Mouse (Mus musculus) left cerebral cortex, adult 11 months (tissue): Measurements from ENCODE around the gene Cdk17.

ENCODE experiments used
- DNase-seq: peaks from one replicate; pipeline ENCODE4 v3.0.0; 2022; ENCODE audit warnings: low spot score

The Cdk17 gene

DNA sequence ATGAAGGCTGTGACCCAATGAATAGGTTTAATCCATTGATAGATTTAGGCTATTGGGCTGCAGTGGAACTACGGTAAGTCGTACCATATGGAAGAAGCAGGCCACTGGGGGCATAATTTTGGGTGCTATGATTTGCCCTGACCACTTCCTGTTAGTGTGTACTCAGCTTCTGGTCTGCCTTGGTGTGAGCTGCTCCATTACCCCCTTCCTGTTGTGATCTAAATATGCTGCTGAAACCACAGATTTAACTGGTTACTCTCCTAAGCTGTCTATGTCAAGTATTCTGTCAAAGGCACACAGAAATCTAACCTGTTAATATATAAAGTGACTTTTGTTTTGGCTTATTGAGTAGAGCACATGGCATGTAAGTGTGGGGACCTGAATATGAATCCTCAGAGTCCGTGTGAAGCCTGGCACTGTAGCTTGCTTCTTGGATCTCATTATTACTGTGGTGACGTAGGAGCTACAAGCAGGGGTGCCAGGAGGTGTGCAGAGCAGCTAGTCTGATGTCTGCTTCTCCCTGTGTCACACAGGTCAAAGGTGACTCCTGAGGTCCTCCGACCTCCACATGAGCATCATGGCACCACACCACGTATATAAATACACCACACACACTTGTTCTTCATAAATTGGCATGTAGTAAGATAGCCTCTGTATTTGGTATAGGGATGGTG is 10.6 kb downstream of the Cdk17 start:
- no peak for DNase-seq

DNA sequence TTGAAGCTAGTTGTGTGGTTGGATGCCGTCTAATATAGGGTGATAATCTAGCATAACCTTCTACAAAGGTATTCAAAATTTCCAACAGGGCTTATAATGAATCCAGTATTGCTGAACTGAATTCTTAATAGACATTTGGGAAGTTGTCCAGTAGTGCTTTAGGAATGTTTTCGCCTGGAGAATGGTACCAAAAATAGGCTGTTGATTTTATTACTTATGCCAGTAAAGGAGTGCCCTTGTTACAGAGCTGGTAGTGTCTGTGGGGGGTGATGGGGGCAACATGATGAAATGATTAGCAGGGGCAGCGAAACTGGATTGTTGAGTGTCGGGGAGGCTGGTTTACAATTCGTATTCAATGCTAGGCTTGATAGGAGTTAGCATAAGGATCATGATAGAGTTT is 16.8 kb downstream of the Cdk17 start:
- DNase-seq, result no peak

DNA sequence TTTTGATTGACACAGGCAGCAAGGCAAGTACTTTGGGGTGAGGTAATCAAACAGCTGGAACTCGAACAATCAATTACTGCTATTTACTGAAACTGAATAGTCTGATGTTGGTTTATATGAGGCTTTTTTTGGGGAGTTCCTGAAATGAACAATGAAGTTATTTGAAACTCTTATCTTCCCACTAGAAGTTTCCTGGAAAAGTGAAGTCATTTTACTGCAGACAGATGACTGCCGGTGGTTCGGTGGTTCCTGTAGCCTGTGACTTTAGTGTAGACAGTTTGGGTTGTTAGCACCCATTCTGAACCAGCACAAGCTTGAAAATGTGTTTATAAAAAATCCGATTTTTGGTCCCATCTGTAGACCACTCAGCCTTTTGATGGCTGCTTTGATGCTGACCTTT is 17.2 kb downstream of the Cdk17 start:
- no peak for DNase-seq

DNA sequence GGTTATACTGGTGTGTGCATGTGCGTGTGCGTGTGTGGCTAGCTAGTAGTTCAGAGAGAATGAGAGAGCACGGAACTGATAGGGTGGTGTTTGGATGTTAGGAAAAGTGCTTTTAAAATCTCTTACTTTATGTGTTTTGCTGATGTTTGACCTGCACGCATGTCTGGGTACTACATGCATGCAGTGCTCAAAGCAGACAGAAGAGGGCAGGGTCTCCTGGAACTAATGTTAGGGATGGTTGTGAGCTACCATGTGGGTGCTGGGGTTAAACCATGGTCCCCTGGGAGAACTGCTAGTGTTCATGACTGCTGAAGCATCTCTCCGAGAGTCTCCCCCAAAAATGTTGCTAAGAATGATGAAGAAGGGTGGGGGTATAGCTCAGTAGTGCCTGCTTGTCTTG is 18.0 kb downstream of the Cdk17 start:
- no peak for DNase-seq

DNA sequence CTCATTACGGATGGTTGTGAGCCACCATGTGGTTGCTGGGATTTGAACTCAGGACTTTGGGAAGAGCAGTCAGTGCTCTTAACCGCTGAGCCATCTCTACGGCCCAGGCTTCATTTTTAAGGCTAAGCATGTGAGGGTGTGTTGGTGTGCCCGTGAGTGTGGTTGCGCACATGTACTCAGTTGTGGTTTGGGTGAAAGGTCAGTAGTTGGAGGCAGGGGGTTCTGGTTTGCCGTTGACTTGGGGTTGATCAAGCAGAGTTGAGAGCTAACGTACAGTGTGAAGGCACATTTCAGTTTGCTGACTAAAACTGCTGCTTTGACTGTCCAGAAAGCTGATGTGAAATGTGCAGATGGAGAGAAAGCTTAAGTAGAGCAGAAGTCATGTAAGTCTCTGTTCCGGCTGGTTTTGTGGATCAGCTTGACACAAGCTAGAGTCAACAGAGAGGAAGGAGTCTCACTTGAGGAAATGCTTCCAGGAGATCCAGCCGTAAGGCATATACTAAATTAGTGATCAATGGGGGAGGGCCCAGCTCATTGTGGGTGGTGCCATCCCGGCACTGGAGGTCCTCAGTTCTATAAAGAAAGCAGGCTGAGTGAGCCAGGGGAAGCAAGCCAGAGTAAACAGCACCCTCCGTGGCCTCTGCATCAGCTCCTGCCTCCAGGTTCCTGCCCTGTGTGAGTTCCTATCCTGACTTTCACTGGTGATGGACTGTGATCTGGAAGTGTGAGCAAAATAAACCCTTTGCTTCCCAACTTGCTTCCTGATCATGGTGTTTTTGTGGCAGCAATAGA is 19.2 kb downstream of the Cdk17 start:
- DNase-seq, result no peak

DNA sequence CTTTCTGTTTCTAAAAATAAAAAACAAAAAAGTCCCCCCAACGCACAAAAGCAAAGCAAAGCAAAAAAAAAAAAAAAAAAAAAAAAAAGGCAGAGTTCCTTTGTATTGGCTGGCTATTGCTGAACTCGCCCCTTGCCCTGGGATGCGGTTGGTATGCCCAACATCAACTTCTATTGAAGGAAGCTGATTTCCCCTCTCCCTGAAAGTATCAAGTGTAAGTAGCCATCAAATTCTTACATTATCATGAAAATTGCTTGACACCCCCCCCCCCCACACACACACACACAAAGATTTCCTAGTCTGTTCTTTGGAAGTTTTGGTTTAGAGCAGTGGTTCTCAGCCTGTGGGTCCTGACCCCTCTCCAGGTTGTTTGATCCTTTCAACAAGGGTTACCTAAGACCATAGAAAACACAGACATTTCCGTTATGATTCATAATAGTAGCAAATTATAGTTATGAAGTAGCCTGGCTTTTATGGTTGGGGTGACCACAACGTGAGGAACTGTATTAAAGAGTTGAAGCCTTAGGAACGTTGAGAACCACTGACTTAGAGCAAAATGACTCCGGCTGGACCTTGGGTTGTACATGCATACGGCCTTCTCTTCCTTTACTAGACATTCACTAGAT is 23.8 kb downstream of the Cdk17 start:
- no peak for DNase-seq

DNA sequence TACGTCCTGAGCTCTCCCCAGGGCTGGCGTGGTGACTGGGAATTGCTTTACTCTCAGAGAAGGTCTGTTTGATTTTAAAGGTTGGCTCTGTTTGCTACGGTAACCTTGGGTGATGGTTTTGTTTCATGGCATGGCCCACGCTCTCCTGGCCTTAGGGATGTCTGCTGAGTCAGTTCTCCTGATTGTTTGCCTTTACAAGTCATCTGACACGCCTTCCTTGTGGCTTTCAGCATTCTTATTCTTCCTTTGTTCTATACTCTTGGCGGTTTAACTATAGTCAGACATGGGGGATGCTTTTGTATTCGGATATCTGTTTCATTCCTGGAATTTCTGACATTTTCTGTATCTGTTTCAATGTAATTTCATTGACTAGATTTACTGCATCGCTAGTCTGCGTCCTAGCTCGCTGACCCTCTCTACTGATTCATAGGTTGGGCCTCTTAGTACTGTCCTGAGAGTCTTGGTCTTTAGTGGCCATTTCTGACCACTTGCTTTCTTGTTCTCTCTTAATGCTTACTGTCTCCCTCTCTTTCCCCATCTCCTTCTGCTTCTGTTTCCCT is 27.8 kb downstream of the Cdk17 start:
- DNase-seq, result no peak

DNA sequence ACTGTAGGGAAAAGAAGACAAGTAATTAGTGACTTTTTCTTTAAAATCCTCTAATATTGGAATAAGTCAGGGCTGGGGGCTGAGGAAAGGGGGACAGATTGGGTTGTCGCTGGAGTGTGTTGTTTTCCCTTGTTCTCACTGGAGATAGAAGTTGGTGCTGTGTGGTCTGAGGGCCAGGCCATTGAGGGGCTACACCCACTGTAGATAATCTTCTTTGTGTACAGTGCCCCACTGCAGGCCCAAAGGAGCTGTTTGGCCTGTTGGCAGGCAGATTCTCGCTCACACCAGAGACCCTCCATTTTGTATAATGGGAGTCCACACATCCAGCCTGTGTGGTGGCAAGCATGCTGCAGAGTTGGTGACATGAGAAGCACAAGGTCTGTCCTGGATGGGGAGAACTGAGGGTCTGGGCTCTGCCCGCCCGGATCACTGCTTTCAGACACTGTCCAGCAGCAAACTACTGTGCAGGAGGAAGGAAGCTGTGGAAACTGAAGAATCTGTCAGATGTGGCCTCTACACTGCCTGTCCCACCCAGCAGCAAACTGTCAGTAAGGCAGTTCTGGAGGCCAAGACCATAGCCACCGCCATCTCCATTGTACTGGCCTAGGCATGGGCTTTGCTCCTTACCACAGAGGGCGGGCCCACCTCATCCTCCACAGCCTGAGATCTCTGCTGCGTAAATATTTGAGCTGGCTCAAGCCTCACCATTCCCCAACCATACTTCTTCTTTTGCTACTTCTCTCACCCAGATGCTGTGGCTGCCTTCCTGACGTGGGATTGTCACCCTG is 30.0 kb downstream of the Cdk17 start:
- DNase-seq, result no peak

DNA sequence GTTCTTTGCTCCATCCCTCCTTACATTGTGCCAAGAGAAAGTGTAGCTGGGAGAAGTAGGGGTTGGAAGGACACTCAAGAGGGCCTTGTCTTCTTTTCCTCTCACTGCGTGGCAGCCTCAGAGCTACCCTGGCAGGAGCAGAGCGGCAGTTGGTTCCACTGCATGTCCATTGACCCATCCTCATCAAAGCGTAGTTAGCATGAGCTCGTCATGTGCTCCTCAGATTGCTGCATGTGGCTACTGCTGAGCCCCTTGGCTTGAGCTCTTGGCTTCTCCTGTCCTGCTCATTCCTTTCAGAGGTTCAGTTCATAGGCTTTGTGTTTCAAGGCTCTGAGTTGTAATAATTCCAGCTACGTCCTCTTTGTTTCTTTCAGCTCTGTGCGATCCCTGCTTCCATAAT is 36.4 kb downstream of the Cdk17 start:
- DNase-seq, result no peak

DNA sequence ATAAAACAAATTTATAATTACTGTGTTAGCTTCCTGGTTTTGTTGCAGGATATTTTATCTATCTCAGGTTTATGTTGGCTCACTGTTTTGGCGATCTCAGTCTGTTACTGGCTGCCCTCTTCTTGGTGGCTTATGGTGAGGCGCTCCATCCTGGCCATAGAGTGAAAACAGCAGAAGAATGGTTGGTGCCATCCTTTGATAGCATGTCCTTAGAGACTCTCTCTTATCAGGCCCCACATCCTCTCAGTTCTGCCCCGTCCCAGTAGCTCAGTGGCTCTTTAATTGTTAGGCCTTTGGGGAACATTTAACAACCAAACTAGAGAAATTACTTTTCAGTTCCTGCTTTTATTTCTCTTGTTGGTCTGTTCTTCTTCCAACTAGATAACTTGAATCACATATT is 38.3 kb downstream of the Cdk17 start:
- no peak for DNase-seq

DNA sequence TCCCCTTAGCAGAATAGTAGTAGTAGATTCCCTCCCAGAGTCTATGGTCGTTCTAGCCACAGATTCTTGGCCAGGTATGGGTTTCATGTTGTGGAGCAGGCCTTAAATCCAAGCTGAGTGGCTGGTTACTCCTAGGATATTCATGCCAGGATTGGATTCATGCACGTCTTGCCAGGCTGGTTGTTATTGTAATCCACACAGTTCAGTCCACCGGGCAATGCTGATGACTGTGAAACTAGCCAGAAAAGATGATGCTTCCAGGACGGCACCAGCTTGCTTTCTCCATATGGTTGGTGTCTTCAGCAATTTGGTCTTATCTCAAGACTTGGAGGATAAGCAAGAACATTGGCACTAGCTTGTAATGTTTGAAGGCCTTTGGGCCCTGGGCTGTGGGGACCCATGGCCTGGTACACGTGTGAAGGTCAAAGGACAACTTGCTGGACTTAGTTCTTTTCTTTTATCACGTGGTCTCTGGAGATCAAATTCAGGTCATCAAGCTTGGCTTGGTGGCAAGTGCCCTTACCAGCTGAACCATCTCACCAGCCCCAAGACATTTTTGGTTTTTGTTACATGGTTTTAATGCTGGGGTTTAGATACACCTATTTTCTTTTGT is 41.3 kb downstream of the Cdk17 start:
- no peak for DNase-seq

DNA sequence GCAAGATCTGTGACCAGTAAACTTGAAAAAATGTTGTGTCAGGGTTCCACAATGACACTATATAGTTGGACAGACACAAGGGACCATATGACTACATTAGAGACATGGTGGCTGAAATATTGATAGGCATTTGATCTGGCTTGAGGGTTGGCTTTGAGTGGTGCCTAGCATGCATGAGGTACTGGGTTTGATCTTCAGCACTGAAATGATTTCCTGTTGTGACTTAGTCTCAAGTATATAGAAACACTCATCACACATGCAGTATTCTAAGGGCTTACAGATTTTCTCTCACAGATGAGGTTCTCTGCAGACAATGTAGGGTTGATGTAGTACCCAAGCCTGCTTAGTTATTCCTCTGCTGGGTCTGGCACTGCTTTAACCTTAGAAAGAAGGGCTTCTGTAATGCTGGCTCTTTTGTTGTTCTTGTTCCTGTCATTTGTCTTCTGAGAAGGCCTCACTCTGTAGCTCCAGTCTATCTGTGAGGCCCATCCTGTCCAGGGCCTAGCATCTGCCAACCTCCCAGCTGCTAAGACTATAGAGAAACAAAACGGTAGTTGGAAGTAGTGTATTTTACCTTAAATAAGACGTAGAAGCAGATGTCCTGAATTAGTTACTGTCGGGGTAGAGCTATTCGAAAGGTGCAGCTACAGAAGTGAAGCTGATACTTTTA is 44.7 kb downstream of the Cdk17 start:
- no peak for DNase-seq

DNA sequence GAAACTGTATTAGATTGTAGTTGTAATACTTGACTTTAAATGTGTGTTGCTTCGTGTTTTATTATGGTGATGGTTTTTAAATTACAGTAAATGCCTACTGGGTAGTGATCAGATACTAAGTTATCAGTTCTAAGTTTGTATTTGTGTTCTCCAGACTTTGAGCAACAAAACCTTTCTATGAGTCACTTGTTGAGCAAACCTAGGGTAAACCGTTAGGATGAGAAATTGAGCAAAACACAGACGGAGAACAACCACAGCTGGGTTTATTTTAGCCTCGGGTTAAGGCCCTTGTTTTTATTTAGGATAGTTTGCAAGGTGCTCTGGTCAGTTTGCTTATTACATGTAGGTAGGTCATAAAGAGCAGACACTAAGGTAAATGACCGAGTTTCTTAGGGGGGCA is 46.5 kb downstream of the Cdk17 start:
- no peak for DNase-seq

DNA sequence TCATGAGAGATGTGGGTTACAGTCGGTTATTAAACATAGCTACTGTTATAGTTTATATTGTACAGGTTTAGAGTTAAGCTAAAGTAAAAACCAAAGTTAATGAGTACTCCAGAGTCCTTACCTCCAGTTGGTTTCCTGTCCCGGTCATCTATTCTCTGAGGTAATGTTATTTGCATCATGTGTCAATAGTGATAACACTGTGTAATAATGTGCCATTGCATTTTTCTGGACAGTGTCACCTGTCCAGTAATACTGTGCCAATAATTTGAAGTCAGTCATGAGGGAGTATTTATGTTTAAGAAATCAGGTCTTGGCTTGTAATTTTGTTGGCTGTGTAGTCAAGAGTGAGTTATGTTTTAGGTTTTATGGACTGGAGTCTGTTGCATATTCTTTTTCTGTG is 52.0 kb downstream of the Cdk17 start:
- no peak for DNase-seq

DNA sequence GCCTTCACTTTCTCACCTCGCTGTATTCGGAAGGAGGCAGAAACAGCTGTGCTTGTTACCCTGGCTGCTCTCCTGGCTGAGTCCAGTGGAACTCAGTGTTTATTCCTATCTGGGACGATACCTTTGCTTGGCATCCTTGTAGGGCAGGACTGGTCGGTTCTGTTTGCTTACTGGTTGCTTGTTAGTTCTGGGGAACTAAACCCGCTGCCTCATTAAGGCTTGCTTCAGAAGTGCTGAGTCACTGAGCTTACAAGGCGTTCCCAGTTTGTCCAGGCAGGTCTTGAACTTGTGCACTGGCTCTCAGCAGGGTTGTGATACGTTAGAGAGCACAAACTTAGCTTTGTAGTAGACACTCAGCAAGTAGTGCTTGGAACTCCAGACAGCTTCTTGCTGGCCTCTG is 52.7 kb downstream of the Cdk17 start:
- DNase-seq, result no peak

DNA sequence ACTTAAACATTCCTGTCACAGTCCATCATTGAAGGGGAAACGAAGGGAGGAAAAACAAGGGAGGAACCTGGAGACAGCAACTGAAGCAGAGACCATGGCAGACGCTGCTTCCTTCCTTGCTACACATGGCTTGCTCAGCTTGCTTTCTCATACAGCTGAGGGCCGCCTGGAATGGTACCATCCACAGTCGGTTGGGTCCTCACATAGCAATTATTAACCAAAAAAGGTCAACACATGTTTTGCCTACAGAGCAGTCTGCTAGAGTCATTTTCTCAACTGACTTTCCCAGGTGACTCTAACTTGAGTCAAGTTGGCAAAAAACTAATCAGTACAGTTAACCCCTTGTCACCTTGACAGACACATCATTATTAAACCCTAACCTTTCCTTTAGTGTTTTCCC is 53.6 kb downstream of the Cdk17 start:
- DNase-seq, result no peak

DNA sequence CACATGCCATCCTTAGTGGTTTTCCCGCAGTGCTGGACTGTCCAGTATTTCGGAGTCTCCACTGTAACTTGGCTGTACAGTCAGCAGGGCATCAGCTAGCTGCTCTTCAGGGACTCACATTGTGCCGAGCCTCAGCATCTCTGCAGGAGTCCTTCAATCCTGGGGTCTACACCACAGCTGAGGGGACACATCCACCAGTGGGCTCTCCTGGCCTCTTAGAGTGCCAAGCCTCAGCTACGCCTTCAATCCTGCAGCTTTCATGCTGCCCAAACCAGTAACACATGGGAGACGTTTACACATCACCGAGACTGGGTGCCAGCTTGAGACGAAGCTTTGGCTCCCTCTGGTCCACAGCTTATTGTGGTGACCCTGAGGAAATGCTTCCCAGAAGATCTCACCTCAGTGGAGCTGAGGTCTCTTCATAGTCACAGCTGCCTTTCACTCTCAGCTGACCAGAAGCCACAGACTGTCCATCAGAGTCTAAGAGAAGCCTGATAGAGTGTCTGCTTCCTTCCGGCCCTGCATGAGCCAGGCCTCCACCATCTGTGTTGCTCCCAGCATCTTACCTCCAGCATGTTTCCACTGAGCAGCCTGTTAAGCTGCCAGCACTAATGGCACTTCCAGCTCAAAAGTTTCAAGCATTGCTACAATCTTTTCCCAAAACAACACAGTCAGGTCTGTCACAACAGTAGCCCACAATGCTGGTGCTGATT is 54.5 kb downstream of the Cdk17 start:
- no peak for DNase-seq

DNA sequence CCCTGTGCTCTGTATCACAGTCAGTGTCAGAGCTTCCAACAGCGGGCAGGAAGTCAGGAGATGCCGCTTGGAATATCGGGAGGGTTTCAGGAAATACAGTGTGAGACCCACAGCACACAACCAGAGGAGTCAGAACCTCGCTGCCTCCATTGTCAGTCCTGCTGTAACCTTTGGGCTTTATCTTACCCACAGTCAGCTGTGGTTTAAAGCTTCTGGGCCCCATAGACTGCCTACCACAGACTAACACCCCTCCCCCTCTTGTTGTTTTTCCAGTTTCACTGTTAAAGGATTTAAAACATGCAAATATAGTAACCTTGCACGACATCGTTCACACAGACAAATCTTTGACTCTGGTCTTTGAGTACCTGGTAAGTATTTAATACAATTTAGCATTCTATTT is 65.1 kb downstream of the Cdk17 start:
- no peak for DNase-seq

DNA sequence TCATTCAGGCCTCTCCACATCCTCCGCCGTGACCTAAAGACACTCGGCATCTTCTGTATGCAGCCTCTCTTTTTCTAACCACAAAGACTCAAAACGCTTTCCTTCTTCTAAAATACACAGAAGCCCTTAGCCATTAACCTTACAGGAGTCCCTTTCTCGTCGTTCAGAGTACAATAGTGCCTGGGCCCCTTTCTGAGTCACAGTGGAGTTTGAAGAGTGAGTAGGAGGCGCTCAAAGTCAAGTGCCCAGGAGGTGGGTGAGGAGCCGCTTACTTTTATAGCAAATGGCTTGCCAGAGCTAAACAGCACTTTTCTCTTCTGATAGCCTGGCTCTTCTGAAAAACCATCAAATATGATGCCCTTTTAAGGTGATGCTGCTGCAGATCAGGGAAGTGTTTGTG is 67.2 kb downstream of the Cdk17 start:
- no peak for DNase-seq

DNA sequence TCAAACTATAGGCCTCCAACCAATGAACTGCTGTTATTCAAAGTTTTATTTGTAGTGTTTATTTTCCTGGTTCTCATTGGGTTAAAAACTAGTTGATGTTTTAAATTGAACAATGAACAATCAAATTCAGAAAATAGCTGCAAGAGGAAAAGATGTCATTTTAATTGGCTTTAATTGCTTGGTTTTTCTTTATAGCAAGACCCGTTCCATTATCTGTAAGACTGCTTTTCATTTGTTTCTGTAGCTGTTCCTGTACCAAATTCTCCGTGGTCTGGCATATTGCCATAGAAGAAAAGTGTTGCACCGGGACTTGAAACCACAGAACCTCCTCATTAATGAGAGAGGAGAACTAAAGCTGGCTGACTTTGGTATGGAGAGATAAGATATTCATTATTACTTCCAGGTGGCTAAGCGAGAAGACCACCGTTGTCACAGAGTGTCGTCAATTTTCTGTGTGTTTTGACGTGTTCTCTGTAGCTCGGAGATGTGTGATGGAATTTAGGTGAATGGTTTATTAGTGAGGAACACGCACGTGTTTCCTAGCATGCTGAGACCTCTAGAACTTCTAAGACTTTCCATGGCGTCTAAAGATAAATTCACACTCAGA is 67.8 kb downstream of the Cdk17 start:
- no peak for DNase-seq
